Mouse (Mus musculus) limb, embryonic 13.5 days (tissue): ENCODE results near the gene Nod1. TPM values are rescaled to one million over a fixed set of nuclear protein-coding genes. Genes with fewer than 3 reads are reported as not detected.

Experiments
- ATAC-seq: fragments of 200-750 bp; cut with Nextera tagmentation; 2 replicates; pipeline ENCODE4 v1.8.0; 2017; ENCODE audit warnings: low read depth, moderate number of reproducible peaks, moderate TSS enrichment; ENCODE audit not compliant: low FRiP score
- H3K27ac ChIP-seq: fragments of 300-500 bp; sonication (generic); 2 replicates; pipeline ENCODE4 v1.5.1; 2015; ENCODE audit warnings: inconsistent platforms, mild to moderate bottlenecking, moderate library complexity
- H3K27me3 ChIP-seq: fragments of 300-500 bp; sonication (generic); 2 replicates; pipeline ENCODE4 v1.6.1; 2015; ENCODE audit warnings: mild to moderate bottlenecking, inconsistent platforms
- H3K36me3 ChIP-seq: fragments of 300-500 bp; sonication (generic); 2 replicates; pipeline ENCODE4 v1.6.1; 2015; ENCODE audit warnings: inconsistent platforms, mild to moderate bottlenecking, moderate library complexity
- H3K4me1 ChIP-seq: fragments of 300-500 bp; sonication (generic); 2 replicates; pipeline ENCODE4 v1.6.1; 2015; ENCODE audit warnings: inconsistent platforms
- H3K4me2 ChIP-seq: fragments of 300-500 bp; sonication (generic); replicated peaks from 2 replicates; pipeline ENCODE4 v1.6.1; 2015; ENCODE audit warnings: inconsistent platforms, mild to moderate bottlenecking, moderate library complexity
- H3K4me3 ChIP-seq: fragments of 300-500 bp; sonication (generic); 2 replicates; pipeline ENCODE4 v1.5.1; 2015; ENCODE audit warnings: moderate library complexity, mild to moderate bottlenecking, inconsistent platforms
- H3K9ac ChIP-seq: fragments of 300-500 bp; sonication (generic); 2 replicates; pipeline ENCODE4 v1.6.1; 2015; ENCODE audit warnings: mild to moderate bottlenecking, inconsistent platforms
- H3K9me3 ChIP-seq: fragments of 300-500 bp; sonication (generic); 2 replicates; pipeline ENCODE4 v1.6.1; 2016; ENCODE audit warnings: inconsistent platforms
- WGBS: fragments of 180-500 bp; shearing (Covaris S2); methylation state at CpG from one replicate; pipeline ENCODE4 v1.1.7; 2015; 5-methylcytosine and 5-hydroxymethylcytosine counted together
- polyA plus RNA-seq: library from polyadenylated mRNA; unstranded; fragments of >200 nt; fragmentation: Nextera tagmentation; extraction: Ambion mirVana; gene quantifications from 2 replicates; pipeline ENCODE4 v1.2.1, GENCODE M21; 2015

The Nod1 gene
- polyA plus RNA-seq, 1 experiment from 2014 or later: 5.9 TPM

DNA sequence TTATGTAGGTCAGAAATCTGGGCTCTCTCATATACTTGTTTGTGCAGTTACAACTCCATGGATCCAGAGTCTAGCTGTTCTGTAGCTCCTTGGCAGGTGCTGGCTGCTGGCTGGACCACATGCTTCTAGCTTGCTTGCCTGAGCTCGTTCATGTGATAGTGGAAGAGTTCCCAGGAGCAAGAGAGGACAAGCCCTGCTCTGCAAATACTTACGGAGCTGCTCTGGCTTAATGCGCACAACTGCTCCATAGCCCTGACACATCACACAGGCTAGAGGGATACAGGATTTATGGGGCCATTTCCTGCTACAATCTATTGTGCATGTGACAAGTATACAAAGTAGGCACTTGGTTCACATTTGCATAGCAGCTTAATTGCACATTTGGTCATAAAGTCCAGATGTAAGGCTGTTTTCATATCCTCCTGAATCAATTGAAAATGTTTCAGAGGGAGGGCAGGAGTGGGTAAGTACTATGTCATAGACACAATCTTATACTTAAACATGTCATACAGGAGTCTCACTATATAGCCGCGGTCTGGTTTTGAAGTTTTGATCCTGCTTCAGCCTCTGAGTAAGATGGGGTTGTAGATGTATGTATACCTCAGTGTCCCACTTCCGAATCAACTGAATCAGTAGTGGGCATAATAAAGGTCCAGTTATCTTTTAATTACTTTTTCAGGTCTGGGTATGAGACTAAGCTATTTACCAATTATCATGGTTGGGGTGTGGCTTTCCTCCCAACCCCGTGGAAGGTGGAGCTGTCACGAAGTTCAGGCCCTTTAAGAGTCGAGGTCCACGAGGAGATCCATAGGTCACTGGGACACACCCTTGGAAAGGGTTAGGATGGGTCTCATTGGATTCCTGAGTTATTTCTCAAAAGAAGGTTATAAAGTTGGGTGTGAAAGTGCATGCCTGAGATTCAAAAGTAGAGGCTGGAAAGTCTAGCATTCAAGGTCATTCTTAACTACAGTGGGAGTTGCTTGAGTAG is 66.1 kb downstream of the Nod1 start:
- no peaks in the 10 kb centered on the region for H3K36me3 ChIP-seq
- no peak overlapping the region for H3K9ac ChIP-seq
- no peak for ATAC-seq
- no peaks in the 10 kb centered on the region for H3K4me1 ChIP-seq
- no peaks in the 10 kb centered on the region for H3K27me3 ChIP-seq
- 80% methylated on average over 10 of the region's 10 CpGs for WGBS
- H3K9me3 ChIP-seq: no peaks in the 10 kb centered on the region
- no peak overlapping the region for H3K4me2 ChIP-seq
- no peak overlapping the region for H3K4me3 ChIP-seq
- H3K27ac ChIP-seq: no peak overlapping the region

DNA sequence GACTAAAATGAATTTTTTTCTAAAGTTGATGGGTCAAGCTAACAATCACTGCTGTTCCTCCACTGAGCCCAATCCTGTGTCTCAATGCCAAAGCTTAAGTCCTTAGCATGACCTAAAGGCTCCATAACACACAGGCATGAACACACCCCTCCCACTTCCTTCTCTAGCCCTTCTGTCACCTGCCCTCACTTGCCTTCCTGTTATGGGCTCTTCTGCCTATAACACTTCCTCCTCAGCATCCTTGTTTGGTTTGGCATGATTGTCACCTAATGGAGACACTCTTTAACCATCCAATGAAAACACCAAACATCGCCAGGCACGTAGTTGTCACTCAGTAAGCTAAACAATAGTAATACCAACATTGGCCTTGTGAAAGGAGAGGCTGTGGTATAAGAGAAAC is 69.9 kb downstream of the Nod1 start:
- no peak for ATAC-seq
- 93% methylated on average over 2 of the region's 2 CpGs for WGBS
- Histone ChIP-seq H3K9me3 (no peaks in the 10 kb centered on the region), H3K4me2 (no peak overlapping the region), H3K9ac (no peak overlapping the region), H3K36me3 (no peaks in the 10 kb centered on the region), H3K4me1 (no peaks in the 10 kb centered on the region), H3K4me3 (no peak overlapping the region), H3K27ac (no peak overlapping the region), H3K27me3 (no peaks in the 10 kb centered on the region)

DNA sequence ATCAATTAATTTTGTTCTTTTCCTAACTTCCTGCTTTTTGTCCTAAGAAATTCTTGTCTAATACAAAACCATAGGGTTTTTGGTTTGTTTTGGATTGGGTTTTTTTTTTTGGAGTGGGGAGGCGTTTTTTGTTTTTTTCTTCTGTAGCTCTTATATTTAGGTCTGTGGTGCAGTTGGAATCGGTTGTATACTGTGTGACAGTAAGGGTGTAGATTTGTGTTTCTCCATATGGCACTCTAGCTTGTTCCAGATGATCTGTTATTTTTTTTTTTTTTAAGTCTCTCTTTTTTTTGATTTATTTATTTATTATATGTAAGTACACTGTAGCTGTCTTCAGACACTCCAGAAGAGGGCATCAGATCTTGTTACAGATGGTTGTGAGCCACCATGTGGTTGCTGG is 72.2 kb downstream of the Nod1 start:
- Histone ChIP-seq H3K4me2 (no peak overlapping the region), H3K9me3 (no peaks in the 10 kb centered on the region), H3K9ac (no peak overlapping the region), H3K27me3 (no peaks in the 10 kb centered on the region), H3K4me3 (no peak overlapping the region), H3K4me1 (no peaks in the 10 kb centered on the region), H3K27ac (no peak overlapping the region), H3K36me3 (no peaks in the 10 kb centered on the region)
- 82% methylated on average over 2 of the region's 2 CpGs for WGBS
- ATAC-seq: no peak

DNA sequence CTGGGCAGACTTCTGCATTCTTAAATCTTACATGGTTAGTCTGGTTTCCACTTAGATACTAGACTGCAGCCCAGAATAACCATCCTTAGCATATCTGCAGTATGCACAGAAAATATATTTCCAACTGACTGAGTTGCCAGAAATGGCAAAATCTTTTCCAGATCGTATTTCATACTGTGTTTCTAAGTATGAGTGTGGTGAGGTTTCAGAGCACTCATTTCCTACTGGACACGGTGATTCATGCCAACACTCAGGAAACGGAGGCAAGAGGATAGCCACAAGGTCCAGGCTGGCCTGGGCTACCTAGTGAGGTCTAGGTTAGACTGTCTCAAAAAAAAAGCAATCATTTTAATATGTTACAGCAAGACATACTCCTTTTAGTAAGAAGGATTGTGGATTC is 81.0 kb downstream of the Nod1 start:
- Histone ChIP-seq H3K27me3 (no peaks in the 10 kb centered on the region), H3K4me1 (peaks cover 8% of the 10 kb centered on the region; the same call in 1 of the 2 replicates), H3K36me3 (no peaks in the 10 kb centered on the region), H3K4me2 (no peak overlapping the region), H3K9me3 (no peaks in the 10 kb centered on the region), H3K27ac (no peak overlapping the region), H3K9ac (no peak overlapping the region), H3K4me3 (no peak overlapping the region)
- 79% methylated on average over 3 of the region's 3 CpGs for WGBS
- ATAC-seq: no peak

DNA sequence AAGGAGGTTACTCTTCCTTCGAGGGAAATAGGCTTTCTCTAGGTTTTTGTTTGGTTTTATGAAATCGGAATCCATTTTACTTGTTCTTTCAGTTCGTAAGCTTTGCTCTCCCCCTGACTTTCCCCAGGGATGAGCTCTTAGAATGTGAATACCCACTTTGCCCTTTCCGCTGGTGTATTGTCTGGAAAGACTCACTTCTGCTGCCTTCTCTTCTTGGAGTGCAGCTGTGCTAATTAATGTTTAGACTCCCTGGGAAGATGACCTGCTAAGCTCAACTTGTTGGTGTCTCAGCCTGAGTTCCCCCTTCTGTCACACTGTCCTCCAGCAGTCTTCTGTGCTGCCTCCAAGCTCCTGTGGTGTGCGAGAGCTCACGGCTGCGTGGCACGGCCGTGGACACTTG is 82.2 kb downstream of the Nod1 start:
- H3K4me1 ChIP-seq: peaks cover 11% of the 10 kb centered on the region; the same call in 1 of the 2 replicates
- no peaks in the 10 kb centered on the region for H3K9me3 ChIP-seq
- 90% methylated on average over 9 of the region's 9 CpGs for WGBS
- no peak overlapping the region for H3K4me3 ChIP-seq
- no peaks in the 10 kb centered on the region for H3K27me3 ChIP-seq
- H3K36me3 ChIP-seq: no peaks in the 10 kb centered on the region
- ATAC-seq: no peak
- no peak overlapping the region for H3K9ac ChIP-seq
- H3K4me2 ChIP-seq: no peak overlapping the region
- no peak overlapping the region for H3K27ac ChIP-seq

DNA sequence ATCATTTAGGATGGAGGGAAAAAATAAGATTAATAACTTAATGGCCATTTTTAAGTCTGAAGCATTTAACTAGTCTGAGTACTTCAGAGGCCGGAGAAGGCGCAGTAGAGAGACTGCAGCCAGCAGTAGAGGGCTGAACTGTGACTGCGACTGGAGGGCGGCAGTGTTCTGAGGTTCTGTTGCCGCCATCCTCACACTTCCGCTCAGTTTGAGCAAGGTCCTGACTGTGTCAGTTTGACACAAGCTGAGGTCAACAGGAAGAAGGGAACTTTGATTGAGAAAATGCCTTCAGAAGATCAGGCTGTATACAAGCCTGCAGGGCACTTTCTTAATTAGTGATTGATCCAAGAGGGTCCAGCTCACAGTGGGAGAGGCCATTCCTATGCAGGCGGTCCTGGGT is 86.2 kb downstream of the Nod1 start:
- H3K9ac ChIP-seq: no peak overlapping the region
- no peak for ATAC-seq

DNA sequence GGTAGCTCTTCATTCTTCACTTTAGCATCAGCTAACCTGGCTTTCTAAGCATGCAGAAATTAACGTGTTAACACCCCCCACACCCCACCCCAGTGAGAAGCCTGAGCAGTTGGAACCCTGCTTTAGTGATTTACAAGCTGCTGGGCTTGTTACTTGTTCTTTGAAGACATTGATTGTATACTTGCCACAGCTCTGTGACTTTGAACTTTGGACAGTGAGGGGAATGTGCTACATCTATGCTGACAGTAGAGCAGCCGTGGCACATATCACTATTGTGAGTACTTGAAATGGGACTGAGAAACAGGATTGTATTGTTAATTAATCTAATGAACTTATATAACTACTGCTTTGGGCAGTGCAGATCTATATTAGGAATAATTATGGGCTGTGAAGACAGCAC is 89.0 kb downstream of the Nod1 start:
- Histone ChIP-seq H3K36me3 (peaks cover 7% of the 10 kb centered on the region), H3K27me3 (no peaks in the 10 kb centered on the region), H3K4me1 (peaks cover 11% of the 10 kb centered on the region; the same call in 1 of the 2 replicates), H3K27ac (no peak overlapping the region), H3K9me3 (no peaks in the 10 kb centered on the region), H3K4me3 (no peak overlapping the region), H3K9ac (no peak overlapping the region), H3K4me2 (no peak overlapping the region)
- no peak for ATAC-seq
- 47% methylated on average over 2 of the region's 2 CpGs for WGBS

More for the DNA sequence above, 86.2 kb downstream of the Nod1 start:
- 68% methylated on average over 7 of the region's 7 CpGs for WGBS
- Histone ChIP-seq H3K9me3 (no peaks in the 10 kb centered on the region), H3K36me3 (no peaks in the 10 kb centered on the region), H3K4me1 (peaks cover 11% of the 10 kb centered on the region; the same call in 1 of the 2 replicates), H3K27me3 (no peaks in the 10 kb centered on the region), H3K4me2 (no peak overlapping the region), H3K27ac (no peak overlapping the region), H3K4me3 (no peak overlapping the region)

DNA sequence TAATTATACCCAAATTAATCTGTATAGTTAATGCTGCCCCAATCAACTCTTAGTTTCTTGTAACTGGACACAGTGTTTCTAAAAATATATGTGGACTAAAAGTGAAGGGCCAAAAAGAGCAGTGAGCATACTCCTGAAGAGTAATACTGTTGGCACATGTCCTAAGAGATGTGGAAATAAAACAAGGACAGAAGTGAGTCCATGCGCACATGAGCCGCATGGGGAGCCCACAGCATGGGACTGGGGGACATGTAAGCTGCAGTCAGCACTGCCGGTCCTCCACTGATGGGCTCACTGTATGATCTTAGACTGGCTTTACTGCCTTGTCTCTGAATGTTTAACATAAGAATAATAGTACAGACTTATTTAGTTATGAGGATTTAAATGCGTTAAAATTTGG is 92.3 kb downstream of the Nod1 start:
- H3K36me3 ChIP-seq: peaks cover 7% of the 10 kb centered on the region
- no peak overlapping the region for H3K4me2 ChIP-seq
- no peak overlapping the region for H3K4me3 ChIP-seq
- no peaks in the 10 kb centered on the region for H3K9me3 ChIP-seq
- no peaks in the 10 kb centered on the region for H3K27me3 ChIP-seq
- 91% methylated on average over 4 of the region's 4 CpGs for WGBS
- no peak for ATAC-seq
- H3K9ac ChIP-seq: no peak overlapping the region
- no peak overlapping the region for H3K27ac ChIP-seq
- no peaks in the 10 kb centered on the region for H3K4me1 ChIP-seq

DNA sequence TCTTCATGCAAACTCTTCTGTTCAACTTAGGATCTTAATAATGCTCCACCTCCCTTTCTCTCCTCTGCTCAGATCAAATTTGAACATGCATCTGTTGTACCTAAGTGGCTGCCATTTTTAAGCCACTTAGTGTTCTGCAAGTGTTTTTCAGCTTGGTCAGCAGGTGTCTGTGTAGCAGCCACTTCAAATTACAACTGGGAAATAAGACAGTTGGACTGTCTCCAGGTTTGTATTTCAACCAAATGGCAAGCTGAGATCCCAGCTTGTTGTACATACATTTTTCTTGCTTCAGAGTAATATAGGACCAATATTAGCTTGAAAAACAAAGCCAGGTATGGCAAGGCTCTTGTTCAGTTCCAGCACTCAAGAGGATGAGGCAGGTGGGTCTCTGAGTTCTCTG is 93.9 kb downstream of the Nod1 start:
- Histone ChIP-seq H3K9ac (no peak overlapping the region), H3K4me1 (no peaks in the 10 kb centered on the region), H3K36me3 (peaks cover 7% of the 10 kb centered on the region), H3K9me3 (no peaks in the 10 kb centered on the region), H3K4me2 (no peak overlapping the region), H3K4me3 (no peak overlapping the region), H3K27me3 (no peaks in the 10 kb centered on the region), H3K27ac (no peak overlapping the region)
- no peak for ATAC-seq

DNA sequence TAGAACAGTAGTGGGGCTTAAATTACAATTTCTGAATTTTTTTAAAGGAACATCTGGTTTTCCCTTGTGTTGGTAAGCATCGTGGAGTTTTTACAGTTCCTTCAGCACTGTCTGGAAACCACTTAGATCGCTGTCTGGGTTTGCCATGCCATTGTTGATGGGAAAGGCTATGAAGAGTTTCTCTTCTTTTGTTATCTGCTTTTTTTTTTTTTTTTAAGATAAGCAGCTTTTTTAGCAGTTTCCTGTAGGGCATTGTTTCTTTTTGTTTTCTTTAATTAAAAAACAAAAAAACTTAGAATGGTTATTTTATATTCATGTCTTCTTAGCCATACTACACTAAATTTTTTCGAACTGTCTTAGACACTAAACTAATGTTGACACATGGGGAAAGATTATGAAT is 94.8 kb downstream of the Nod1 start:
- Histone ChIP-seq H3K4me1 (no peaks in the 10 kb centered on the region), H3K4me3 (no peak overlapping the region), H3K9ac (no peak overlapping the region), H3K36me3 (peaks cover 7% of the 10 kb centered on the region), H3K27ac (no peak overlapping the region), H3K4me2 (no peak overlapping the region), H3K27me3 (no peaks in the 10 kb centered on the region), H3K9me3 (no peaks in the 10 kb centered on the region)
- ATAC-seq: no peak
- WGBS: 78% methylated on average over 3 of the region's 3 CpGs

DNA sequence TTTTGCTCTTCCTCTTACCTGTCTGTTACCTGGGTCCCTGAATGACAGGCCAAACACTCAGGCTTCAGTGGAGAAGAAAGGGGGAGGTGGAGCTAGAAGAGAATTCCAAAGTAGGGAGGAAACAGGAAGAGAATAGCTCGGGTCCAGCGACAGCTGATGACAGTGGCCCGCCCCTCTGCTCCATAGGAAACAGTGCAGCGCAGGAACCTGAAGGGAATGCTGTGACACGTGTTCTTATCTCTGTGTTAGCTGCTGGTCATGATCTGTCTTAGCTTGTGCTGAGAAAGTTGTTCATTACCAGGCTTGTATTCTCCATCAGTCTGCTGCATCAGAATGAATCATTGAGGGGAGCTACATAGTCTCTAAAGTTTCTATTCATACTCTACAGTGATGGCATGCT is 95.6 kb downstream of the Nod1 start:
- H3K4me2 ChIP-seq: no peak overlapping the region
- H3K9ac ChIP-seq: no peak overlapping the region
- H3K9me3 ChIP-seq: no peaks in the 10 kb centered on the region
- no peak for ATAC-seq
- no peak overlapping the region for H3K4me3 ChIP-seq
- no peak overlapping the region for H3K27ac ChIP-seq
- H3K4me1 ChIP-seq: no peaks in the 10 kb centered on the region
- WGBS: 53% methylated on average over 5 of the region's 5 CpGs
- no peaks in the 10 kb centered on the region for H3K27me3 ChIP-seq
- peaks cover 7% of the 10 kb centered on the region for H3K36me3 ChIP-seq
